Mouse (Mus musculus) adrenal gland, adult 18-20 months (tissue): ENCODE results near the gene L2hgdh. TPM values are rescaled to one million over a fixed set of nuclear protein-coding genes. Genes with fewer than 3 reads are reported as not detected.

Experiments
- DNase-seq, 2 experiments: peaks; one replicate each; pipeline ENCODE4 v3.0.0; 2021 to 2022; ENCODE audit warnings: low spot score in 2 of 2
- total RNA-seq, 2 experiments: library from RNA; stranded (reverse); gene quantifications; 1 replicate in 1 of 2; 2 replicates in 1 of 2; pipeline ENCODE4 v1.2.3; 2021

Gene L2hgdh
- total RNA-seq, 2 experiments from 2014 or later = 19.5 to 21.9 TPM

DNA sequence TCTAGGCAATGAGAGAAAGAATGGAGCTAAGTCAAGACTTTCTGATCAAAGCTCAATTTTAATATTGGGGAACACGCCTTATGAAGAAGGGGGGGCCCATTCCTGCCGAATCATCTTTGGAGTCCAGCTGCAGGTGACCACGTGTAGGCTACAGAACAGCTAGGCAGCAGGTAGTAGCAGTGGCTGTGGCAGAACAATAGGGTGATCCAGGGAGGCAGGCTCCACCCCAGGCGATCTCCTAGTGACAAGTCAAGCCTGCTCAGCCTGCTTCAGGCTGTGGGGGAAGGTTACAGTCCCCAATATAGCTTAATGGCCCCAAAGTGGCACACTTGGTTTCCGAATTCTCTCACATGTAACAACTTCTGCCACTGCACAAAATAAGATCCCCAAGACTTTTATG, 7.5 kb upstream of the L2hgdh start:
- DNase-seq = no peak

DNA sequence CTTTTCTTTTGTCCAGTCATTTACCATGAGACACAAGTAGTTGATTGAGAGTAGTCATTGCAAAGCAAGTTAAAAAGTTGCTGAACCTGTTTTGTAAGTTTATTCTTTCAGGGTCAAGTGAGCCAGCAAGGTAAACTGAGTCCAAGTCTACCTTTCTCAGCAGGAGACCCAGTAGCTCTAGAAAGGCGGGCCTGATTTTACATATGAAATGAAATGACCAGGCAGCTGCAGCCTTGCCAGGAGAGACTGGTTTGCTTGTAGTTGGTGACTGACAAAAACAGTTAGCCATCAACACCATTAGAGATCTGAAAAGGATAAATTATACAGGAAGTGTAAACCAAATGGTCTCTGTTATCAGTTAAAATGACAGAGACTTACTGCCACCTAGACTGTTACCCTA, 5.6 kb upstream of the L2hgdh start:
- no peak for DNase-seq

DNA sequence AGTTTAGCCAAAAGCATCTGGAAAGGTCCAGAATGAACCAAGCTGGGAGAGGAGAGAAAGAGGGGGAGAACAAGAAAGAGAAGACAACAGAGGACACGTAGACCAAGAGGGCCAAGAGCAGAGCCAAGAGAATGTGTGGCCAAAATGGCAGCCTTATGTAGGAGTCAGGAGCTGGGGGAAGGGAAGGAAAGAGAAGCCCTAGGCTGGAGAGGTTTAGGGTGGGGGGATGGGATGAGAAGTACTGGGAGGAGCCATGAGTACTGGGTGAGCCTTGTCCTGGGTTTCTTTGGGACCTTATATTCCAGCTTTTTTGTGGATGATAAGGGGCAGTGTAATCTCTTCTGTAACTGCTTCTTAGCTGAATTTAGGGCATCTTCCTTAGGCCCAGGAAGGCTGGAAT, 4.6 kb upstream of the L2hgdh start:
- DNase-seq = no peak

DNA sequence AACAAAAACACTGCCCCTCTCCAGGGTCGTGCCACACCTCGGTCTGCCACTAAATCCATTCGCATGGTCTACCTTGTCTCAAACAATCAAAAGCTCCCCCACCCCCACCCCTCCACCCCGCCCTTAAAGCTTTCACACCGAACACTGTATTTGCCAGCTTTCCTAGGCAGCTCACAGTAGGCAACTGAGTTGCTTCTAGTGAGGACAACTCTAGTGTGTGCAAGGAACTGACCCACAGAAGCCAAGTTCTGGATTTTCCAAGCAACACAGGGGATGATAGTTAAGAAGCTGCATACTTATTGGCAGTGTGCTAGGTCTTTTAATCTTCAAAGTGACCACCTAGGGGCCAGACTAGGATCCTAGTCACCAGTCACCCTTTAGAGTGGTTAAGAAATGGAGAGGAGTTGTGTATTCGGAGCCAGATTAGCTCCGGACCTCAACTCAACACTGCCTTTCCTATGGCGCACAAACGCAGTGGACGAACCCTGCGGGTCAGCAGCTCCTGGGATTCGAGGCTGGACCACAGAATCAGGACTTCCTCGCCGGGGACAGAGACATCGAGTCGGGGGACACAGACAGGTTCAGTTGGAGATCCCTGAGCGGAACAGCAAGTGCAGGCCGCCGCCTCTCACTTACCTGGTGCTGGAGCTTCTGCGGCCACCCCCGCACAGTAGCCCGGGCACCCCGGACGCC, 509 bp downstream of the L2hgdh start:
- no peak for DNase-seq

DNA sequence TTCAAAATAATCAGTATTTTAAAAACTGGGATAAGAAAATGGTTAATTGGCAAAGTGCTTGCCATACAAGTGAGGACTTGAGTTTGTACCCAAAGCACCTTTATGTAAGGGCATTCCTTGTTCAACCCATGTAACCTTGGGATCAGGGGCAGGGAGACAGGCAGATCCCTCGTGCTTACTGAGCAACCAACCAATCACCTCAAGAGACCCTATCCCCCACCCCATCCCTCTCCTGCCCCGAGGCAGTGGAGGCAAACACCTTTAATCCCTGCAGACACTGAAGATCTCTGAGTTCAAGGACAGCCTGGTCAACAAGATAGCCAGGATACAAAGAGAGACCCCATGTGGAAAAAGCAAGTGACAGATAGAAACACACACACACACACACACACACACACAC, 1.3 kb downstream of the L2hgdh start:
- DNase-seq = no peak

DNA sequence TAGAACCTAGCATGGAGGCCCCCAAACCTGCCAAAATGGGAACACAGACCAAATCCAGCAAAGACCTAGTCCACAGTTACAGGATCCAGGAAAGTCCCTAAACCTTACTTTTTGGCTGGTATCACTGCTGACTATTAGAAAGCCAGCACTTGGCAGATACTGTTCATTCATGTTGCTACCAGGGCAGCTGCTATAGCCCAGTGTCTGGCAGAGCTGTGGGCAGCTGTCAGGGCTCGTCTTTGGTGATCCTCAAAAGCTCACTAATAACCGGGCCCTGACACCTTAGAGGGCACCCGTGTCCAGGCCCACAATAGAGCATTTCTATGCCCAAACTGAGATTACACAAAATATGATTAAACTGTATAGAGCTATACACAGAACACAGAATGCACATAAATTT, 1.8 kb downstream of the L2hgdh start:
- DNase-seq = no peak

DNA sequence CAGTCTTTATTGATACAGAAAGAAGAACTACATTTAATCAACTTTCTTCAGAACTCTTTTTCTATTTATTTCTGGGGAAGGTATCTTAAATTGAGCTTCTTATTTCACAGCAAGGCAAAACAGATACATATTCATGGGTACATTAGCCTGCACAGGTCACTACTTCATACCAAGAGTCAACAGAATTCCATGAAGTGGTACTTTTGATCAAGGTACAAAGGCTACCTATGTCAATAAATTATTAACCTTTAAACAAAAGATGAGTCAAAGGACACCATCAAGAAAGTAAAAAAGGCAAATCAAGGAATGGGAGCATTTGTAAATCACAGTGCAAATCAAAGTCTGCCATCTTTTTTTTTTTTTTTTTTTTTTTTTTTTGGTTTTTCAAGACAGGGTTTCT, 11.0 kb downstream of the L2hgdh start:
- no peak for DNase-seq

DNA sequence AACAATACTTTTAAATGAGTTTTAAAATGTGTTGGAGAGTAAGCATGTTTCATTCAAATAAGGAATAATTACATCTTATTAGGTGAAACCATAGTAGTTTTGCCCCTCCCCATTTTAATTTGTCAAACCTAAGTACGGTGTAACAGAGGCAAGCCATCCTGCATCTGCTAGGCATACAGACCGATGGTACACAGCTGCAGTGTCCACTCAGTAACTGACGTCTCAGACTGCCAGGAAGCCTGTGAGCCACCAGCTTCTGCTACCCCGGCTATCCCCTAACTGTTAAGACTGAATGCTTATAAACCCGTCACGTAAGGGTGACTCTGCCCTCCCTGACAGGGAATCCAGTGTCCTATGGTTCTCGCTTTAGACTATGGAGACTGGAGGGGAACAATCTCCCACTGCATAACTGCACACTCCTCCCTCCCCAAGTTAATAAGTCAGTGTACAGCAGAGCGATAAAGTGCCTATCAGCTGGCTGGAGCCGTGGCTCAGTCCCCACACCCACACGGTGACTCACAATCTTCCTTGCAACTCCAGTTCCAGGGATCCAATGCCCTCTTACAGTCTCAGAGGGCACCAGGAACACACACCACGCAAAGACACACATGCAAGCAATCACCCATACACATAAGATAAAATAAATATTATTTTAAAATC, 19.7 kb downstream of the L2hgdh start:
- DNase-seq = no peak

DNA sequence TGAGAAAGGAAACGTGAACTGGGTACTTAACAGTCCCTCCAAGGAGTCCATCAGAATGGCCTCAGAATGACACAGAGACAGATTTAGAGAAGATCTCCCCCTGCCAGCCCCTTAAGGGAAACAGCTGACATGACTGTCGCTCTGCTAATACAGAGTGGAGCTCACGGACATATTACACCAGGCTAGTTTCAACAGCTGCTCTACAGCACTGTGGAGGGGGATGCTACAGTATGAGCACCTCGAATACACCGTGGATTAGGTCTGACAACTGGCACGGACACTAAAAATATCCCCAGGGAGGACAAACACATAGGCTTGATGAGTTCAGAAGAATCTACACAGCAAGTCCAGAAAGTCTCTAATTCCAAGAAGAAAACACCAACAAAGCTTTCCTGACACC, 26.3 kb downstream of the L2hgdh start:
- DNase-seq = no peak

DNA sequence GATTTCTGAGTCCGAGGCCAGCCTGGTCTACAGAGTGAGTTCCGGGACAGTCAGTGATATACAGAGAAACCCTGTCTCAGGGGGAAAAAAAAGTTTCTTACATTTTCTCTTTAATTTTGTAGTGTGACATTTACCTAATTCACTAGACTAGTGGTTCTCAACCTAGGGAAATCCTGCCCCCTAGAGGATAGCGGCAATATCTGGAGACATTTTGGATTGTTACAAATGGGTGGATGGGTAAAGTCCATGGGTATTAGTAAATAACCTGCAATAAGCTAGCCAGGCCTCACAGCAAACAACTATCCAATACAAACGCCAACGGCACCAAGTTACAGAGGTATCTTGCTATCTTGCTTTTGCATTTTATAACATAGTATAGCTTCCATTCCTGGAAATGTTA, 27.9 kb downstream of the L2hgdh start:
- peak; percentile 43 to 49 for DNase-seq

DNA sequence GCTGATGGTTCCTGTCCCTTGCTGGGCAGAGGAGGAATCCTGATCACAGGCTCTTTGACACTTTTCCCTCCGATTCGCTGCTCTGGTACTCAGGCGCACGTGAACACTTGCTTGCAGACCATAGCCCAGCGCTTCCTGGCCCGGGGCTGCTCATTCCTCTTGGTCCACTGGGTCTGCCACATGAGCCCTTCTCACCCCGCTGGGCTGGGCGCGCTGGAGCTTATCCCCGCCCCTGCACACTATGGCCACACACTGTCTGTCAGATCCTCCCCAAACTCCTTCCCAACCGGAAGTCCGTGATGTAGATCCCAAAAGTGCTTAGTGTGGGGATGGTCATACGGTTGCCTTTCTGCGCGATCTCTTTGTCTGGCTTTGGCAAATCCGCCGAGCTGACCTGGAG, 31.2 kb downstream of the L2hgdh start:
- no peak for DNase-seq

DNA sequence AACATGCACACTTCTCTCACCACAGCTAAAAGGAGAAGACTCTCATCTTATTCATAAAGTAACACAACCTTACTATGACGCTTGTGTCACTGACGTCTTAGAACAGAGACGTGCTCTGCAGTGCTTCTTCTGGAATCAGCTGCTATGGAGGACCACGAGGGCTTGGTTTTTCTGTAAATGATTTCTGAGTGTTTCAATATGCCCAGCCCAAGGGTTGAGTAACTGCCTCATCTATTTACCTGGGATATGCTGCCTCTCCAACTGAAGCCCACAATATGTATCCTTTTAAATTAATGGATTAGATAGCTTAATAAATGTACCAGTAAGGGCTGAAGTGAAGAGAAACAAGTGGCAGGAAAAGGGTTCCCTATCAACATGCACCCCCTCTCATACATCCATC, 34.0 kb downstream of the L2hgdh start:
- no peak for DNase-seq

DNA sequence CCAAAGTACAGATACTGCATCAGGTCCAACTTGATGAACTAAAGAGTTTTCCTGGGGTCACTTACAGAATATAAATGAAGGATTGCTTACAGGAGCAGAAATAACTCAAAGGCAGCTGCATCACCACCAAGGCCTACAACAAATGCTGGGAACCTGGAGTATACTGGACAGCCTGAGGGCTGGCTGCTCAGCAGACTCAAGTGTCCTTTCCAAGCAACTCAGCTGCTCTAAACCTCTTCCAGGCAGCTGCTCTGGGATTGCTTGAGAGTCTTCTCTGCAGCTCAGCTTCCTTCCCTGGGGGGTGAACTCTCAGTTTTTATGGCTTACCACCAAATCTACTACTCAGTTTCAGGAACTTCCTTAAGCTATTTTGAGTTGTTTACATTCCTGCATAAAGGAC, 35.6 kb downstream of the L2hgdh start:
- DNase-seq = no peak

DNA sequence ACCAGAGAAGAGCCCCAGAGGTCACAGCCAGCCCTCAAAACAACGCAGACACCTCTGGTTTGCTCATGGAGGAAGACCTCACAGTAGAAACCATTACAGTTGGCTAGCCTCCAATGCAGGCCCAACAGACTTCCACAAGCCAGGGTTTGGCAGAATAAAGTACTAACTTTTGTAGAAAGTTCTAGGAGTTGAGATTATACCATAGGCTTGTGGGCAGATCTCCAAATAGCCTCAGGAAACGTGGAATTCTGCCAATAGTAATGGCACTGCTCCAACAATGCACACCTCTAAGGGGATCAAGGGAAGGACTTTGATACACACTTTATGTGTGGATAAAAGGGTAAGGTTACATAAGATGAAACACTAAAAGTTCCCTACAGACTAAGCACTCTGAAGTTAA, 36.3 kb downstream of the L2hgdh start:
- DNase-seq = no peak

DNA sequence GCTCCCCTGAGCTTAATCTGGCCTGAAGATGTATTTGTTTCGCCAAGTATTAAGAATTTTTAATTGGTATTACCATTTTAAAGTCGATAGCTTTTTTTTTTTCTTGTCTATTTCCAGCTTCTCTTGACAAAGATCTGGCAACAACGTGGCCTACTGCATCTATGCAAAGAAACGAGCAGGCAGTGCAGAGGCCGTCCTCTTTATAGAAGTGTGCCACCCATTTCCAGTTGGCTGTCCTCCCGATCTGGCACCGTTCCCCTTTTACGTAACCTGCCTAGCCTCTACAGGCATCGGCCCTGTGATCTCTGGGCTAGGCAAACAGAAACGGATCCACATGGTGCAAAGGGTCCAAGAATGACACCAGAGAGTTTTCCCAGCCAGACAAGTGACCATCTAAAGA, 41.1 kb downstream of the L2hgdh start:
- DNase-seq = peak; percentile 80 to 81

DNA sequence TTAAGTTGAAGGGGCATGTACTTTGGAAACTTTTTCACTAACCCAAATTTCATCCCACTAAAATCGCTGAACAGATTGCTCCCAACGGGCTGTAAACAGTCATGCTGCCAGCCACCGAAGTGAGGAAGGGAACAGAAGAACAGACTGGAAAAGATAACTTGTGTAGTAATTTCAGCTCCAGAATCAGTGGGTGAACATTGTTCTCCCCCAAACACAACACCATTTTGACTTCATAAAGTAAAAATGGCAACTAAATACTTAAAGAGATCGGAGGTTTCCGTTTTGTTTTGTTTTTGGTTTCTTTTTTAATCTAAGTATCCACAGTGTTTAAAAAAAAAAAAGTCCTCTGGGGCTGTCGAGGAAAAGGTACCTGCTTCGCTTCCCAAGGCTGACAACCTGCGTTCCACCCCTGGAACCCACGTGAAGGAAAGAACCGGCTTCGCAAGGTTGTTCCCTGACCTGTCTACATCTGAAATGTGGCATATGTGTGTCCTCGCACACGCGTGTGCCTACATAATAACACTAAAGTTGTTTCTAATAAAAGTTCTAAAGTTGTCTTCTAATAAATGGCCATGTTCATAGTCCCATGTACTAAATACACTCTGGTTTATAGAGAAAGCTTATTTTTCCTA, 41.8 kb downstream of the L2hgdh start:
- no peak for DNase-seq

DNA sequence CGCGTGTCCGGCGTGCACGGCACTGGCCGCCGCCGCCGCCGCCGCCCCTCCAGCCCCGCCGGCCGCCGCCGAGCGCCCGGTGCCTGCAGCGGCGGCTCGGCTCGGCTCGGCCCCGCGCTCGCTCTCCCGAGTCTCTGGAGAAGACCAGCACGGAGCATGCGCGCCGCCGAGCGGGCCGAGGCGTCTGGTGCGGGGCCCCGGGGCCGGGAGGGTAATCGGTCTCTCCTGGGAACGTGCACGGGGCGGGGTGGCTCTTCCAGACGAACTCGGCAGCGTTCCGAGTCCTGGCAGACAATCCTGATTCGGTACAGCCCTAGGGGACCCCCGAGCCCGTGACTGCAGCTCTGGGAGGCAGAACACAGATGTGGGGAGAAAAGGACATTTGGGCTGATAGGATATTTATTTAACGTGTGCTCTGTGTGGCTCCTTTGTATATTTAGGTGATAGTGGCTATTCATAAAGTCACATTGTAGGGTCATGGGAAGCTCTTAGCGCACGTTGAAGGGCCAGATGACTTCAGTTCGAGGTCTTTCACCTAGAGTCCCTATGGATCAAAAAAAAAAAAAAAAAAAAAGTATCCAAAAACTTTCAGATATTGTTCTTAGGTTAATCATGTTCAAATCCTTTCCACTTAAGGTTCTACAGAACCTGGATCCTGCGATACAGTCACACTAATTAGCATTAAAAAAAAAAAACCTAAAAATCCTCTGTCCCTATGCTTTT, 42.4 kb downstream of the L2hgdh start:
- DNase-seq = peak; percentile 83 to 85

DNA sequence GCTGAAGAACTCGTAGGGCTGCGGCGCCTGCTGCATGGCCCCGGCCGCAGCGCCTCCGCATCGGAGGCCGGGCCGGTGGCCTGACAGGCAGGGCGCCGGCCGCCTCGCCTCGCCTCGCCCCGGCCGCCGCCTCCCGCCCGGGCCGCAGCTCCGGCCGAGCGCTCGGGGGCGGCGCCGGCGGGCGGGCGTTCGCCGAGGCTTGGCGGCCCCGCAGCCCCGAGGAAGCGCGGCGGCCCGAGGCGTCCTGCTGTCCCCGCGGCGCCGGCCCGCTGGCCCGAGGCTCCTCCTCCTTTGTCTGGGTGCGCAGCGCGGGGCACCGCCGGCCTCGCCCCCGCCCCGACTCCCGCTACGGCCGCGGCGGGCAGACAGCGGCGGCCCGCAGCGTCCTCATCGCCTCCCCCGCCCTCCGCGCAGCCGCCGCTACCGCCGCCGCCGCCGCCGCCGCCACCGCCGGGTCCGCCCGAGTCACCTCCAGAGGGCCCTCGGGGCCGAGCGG, 43.1 kb downstream of the L2hgdh start, which contains the start of gene Sos2:
TSS of gene Sos2 (minus strand) at position 287 of the 496 bp plus-strand sequence.
- DNase-seq = peak; percentile 69

DNA sequence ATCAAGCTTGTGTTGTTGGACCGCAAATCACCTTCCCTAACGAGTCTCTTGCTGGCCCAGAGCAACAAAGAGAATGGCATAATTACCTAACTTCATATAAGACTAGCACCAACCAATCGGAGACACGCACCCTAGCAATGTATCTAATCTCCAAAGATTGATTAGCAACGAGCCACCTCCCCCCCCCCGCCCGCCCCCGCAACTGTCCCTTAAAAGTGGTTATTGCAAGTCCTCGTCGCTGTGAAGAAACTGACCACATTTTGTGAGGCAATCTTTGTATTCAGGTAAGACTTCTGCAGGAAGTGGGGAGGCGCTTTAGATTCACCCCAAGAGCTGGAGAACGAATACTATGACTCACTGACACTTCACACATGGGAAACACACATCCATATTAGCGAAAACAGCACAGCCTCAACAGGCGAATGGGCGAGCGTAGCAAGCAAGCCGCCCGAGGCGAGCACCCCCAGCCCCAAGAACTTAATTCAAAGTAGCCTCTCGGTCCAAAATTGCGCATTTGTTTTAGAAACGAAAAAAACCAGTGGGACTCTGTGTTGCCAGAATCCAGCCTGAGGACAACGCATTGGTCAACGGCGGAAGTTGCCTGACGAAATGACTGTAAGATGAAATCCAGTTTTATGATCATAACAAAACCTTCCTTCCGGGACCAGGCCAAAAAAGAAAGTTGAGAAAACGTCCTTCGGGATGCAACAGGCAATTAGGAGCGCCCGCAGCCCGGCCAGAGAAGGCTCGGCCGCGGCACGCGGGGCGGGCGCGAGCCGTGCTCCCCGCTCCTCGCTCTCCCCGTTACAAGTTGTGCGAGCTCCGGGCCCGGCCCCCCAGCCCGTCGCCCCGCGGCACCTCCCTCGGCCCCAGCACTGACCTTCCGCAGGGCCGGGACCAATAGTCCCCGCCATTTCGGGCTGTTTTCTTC, 43.8 kb downstream of the L2hgdh start:
- peak; percentile 52 to 63 for DNase-seq

DNA sequence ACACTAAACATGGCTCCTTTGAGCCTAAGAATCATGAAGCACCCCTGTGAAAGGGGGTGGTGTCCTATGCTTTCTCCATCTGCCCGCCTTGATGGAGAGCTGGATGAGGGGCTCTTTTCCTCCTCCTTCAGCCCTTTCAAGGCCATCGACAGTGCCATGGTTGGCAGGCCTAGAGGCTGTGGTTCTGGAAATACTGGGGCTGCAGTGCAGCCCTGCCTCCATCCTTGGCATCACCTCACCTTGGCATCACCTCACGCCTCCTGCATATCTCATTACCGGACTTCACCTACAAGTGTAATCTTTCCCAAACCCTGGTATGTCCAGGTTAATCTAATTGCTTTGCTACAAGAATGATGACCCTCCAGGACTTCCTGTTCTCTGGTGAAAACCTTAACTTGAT, 48.5 kb downstream of the L2hgdh start:
- no peak for DNase-seq
